Mouse (Mus musculus) lung, postnatal 10 days (tissue): Measurements from ENCODE around the gene Gm7356.
"Not testable (repeated sequence)": the region's sequence is repeated elsewhere in the genome, so short reads cannot be mapped to it uniquely, and the experiment has no call there.

ENCODE experiments used
- DNase-seq: peaks from one replicate; pipeline ENCODE4 v3.0.0; 2021

The Gm7356 gene

DNA sequence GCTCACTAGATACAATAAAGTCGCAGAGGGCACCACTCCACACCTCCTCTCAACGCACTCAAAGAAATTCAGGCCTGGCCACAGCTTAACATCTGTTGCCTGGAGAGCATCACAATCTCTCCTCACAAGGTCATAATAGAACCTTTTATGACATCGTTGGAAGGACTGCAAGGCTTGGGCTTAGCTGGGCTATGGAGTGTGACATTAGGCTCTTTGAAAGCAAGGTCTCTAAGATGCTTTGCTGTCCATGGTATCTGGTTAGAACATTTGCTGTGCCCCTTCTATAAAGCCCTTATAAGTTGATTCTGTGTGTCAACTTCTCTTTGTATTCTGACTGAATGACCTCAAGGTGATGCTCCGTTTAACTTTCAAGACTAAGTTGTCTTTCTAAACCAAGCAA lies at the start of gene Gm7356:
Gm7356 (minus strand) TSS at position 101 of the 400 bp plus-strand sequence.
- DNase-seq = not testable (repeated sequence)

DNA sequence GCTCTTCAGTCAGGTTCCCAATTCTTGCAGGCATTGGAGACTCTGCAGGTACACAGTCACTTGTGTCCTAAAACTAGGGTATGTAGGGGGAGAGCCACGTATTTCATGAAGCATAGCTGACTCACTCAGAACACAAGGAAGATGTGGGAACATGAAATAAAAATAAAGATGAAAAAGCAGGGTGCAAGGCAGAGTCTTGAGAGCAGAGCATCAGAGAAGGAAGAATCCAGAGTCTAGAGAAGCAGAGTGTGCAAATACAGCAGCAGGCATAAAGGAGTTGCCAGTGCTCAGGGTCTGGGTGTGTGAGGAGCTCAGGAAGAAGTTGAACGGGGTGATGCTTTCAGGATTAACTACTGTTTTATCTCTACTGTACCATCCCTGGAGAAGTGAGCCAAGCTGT lies 38.4 kb upstream of the Gm7356 start:
- not testable (repeated sequence) for DNase-seq

DNA sequence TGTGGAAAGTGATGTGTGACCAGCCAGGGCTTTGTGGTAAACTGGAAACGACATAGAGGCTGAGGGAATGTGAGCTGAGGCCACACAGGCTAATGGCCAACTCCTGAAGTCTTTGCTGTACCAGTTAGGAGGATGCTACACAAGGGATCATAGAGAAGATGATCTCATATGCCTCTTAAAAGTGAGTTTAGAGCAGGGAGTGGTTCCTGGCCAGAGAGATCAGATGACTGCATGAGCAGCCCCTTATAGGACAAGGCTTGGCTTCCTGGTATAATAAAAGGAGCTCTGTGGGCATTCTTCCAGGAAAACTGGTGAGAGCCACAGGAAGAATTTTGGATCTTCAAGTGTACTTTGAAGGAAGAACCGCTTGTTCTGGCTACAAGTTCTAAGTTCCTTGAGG lies 33.5 kb upstream of the Gm7356 start:
- DNase-seq = not testable (repeated sequence)

DNA sequence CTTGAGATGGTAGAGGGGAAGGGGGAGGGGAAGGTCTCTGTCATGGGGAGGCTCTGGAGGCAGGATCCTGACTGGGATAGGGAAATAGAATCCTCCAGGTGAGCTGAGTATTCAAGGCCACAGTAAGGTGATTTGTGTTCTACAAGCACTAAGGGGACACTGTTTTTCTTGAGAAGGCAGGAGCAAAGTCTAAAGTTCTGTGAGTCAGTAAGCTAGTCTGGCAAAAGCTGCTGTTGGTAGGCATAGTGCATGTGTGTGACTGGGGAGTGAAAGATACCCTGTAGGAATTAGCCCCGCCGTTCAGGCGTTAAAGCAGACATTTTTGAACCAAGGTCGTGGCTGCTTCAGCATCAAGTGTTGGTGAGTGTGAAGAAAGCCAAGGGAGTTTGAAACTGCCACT lies 32.6 kb upstream of the Gm7356 start:
- DNase-seq = not testable (repeated sequence)

DNA sequence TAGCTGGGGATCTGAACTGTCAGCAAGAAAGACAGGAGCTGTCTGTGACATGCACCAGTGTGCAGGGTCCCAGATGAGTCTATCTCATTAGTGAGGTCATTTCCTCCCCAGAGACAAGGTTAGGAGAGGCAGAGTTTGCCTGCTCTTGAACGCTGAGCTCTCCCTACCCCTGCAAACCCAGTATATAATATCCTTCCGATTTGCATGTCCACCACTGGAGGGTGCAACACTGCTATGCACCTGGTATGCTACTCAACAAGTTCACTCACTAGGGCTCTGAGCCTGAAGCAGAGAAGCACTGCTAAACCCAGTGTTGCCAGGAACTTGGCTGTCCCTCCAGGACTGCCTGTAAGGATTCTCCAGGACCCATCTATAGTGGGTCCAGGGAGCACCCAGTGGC lies 10.1 kb downstream of the Gm7356 start:
- not testable (repeated sequence) for DNase-seq

DNA sequence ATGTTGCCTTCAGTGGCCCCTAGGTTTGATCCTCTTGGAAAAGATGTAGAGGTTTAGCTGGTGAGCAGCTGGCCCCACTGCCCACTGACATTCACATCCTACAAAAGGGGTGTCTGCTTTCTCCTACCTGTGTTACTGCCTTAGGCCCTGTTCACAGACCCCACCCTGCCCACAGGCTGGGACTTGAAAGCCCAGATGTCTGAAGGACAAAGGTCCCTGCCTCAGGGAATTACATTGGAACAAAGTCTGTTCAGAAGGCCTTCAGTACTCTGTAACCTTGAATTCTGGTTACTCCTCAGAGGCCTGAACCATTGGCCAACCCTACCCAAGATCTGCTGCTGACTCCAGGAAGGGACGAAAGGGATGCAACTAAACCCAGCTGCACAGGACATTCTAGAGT lies 15.8 kb downstream of the Gm7356 start:
- DNase-seq = no peak

- DNase-seq = not testable (repeated sequence)
Measured at GRCm38 (mm10) chr17:13970796-13971195, 32.7 kb downstream of the Gm7356 start.

- not testable (repeated sequence) for DNase-seq
Measured at GRCm38 (mm10) chr17:13969917-13970316, 33.6 kb downstream of the Gm7356 start.

DNA sequence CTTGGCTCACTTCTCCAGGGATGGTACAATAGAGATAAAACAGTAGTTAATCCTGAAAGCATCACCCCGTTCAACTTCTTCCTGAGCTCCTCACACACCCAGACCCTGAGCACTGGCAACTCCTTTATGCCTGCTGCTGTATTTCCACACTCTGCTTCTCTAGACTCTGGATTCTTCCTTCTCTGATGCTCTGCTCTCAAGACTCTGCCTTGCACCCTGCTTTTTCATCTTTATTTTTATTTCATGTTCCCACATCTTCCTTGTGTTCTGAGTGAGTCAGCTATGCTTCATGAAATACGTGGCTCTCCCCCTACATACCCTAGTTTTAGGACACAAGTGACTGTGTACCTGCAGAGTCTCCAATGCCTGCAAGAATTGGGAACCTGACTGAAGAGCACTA lies 38.5 kb downstream of the Gm7356 start:
- DNase-seq = not testable (repeated sequence)

- not testable (repeated sequence) for DNase-seq
Measured at GRCm38 (mm10) chr17:13962245-13962644, 41.3 kb downstream of the Gm7356 start.

GRCm38 (mm10) chr17:13958129-13958528 lies 45.4 kb downstream of the Gm7356 start:
- DNase-seq = not testable (repeated sequence)

DNA sequence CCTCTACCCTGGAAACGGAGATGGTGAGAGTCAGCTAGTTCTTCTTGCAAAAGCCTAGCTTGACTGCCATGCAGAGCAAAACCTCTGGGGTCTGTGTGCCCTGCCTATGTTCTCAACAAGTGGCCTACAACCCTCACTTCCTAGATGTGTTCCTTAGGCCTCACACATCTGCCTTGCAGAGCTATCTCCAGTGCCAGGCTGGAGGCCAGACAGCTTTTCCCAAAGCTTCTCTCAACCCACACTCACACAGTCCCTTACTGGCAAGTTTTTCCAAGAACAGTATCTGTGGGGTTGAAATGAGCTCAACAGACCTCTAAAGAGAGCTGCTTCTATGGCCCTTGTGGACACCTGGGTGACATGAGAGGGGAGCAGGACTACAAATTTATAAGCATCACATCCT lies 51.9 kb downstream of the Gm7356 start:
- not testable (repeated sequence) for DNase-seq
